Mouse (Mus musculus): Measurements from ENCODE around the gene Zcchc10. TPM values are rescaled to one million over a fixed set of nuclear protein-coding genes. Genes with fewer than 3 reads are reported as not detected.

Zcchc10 gene
- polyA plus RNA-seq (2017; shearing (Covaris generic)), result 35.6 TPM

DNA sequence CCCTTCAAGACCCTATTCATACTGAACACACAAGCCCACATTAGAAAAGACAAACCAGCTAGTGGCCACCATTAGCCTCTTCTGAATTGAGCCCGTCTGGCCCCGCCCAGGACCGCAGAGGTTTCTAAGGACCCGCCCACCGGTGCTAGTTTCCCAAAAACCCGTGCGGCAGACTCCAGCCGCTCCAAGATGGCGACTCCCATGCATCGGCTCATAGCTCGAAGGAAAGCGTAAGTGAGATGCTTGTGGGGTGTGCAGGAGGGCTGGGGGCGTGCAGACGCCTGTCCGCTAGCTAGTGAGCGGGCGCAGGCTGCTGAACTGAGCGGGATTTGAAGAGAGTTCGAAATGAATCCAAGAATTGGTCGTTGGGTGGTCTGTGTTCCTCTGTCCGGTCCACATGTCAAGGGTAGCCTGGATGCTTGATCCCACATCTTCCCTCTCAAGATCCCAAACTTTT is at the start of gene Zcchc10:
Gene Zcchc10, plus strand, starts transcription at position 168 of the 457 bp plus-strand sequence.

DNA sequence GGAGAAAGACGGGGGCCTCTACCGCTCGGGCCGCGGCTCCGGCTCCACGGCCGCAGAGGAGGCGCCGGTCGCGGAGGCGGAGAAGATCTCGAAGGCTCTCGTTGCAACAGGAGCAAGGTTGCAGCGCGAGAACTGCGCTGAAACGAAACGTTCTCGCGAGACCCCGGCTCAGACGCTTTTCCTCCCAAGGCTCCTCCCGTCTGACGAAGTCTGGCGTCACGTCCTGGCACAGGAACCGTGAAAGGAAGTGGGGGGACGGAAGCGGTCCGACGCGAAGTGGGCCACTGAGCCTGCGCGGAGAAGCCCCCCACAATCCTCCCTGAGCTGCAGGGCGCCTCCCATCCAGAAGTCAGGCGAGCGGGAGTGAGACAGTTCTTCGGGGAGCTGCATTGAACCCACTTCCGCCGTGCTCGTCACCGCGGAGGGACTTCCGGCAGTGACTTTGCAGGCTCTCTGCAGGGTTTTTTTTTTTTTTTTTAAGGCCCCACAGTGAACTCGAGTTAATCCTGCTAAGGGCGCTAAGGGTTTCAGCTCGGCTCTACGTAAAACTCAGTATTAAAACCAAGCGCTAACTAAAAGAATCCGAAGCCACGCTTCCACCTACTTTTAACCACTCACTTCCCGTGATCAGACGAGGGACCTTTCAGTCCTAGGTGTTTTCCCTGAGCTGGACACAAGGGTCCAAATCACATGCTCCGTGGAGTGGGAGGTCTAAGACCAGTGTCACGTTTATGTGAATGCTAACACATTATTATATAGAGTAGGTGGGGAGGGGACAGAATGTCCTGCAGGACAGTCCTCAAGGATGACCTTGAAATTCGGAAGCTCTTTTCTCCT is 23.9 kb upstream of the Zcchc10 start, which contains the start of gene Hspa4:
Gene Hspa4, minus strand, starts transcription at position 128 of the 837 bp plus-strand sequence.

DNA sequence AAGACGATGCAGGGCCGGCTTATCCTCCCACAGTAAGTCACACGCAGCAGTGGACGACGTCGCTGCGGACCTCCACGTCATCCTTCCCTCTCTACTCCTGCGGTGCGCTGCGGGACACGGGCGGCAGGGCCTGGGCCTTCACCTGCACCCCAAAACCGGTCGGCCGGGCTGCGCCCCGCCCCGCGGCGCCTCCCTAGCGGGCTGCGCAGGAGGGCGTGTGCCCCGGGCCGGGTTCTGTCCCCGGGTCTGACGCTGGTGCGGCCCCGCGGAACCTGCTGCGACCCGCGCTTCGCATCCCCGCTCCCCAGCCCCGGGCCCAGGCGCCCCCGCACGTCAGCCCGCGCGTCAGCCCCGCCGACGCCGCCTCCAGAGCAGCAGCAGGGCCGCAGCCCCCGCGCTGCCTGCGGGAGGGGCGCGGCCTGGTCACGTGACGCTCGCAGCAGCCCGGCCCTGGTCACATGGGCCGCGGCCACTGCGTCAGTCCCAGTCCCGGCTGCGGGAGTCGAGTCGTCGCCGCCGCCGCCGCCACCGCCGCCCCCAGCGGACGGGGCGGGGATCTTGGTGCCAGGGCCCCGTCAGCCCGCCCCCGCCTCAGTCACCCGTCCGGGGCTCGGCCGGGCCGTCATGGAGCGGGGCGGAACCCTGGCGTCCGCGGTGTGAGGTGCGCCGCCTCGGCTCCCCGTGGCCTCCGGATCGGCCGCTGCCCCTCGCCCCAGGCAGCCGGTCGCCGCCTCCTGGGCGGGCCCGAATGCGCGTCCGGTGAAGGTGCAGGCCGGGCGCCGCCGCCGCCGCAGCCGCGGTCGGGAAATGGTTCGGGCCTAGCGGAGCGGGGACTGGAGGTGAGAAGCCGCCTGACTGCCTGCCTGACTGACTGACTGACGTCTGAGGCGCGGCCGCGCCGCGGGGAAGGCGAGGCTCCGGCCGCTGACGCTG is 26.1 kb downstream of the Zcchc10 start, which contains the start of gene Aff4:
Gene Aff4, plus strand, starts transcription at position 543 of the 933 bp plus-strand sequence.

Other genes starting within 250 kb of the Zcchc10 start
- 21.3 TPM for gene Hspa4, start 24.2 kb upstream of the Zcchc10 start, polyA plus RNA-seq (2017; shearing (Covaris generic))
- 11.8 TPM for gene Aff4, start 26.2 kb downstream of the Zcchc10 start, polyA plus RNA-seq (2017; shearing (Covaris generic))
- not detected for gene Leap2, start 98.5 kb downstream of the Zcchc10 start, polyA plus RNA-seq (2017; shearing (Covaris generic))
- 367 TPM for gene Uqcrq, start 106.2 kb downstream of the Zcchc10 start, polyA plus RNA-seq (2017; shearing (Covaris generic))
- gene Gdf9, start 106.3 kb downstream of the Zcchc10 start, polyA plus RNA-seq (2017; shearing (Covaris generic)), result 0.61 TPM
- gene Gm10447, start 132.4 kb downstream of the Zcchc10 start, polyA plus RNA-seq (2017; shearing (Covaris generic)), result not detected
- not detected for gene Shroom1, start 132.5 kb downstream of the Zcchc10 start, polyA plus RNA-seq (2017; shearing (Covaris generic))
- not detected for gene Gm9837, start 145.8 kb downstream of the Zcchc10 start, polyA plus RNA-seq (2017; shearing (Covaris generic))
- gene Gm9945, start 155.5 kb downstream of the Zcchc10 start, polyA plus RNA-seq (2017; shearing (Covaris generic)), result not detected
- not detected for gene Sowaha, start 155.6 kb downstream of the Zcchc10 start, polyA plus RNA-seq (2017; shearing (Covaris generic))
- gene Sept8, start 194.6 kb downstream of the Zcchc10 start, polyA plus RNA-seq (2017; shearing (Covaris generic)), result 0.62 TPM
- gene Kif3a, start 242.7 kb downstream of the Zcchc10 start, polyA plus RNA-seq (2017; shearing (Covaris generic)), result 10.8 TPM

Measured in CD4-positive, CD25-positive, alpha-beta regulatory T cell, adult 9 weeks (primary cell).